Mouse (Mus musculus): ENCODE data around the gene Pid1. TPM values are rescaled to one million over a fixed set of nuclear protein-coding genes. Genes with fewer than 3 reads are reported as not detected.

Pid1 gene
- total and polyA plus RNA-seq, 3 experiments, result not detected

GRCm38 (mm10) chr1:84361389-84361788 is 2.6 kb downstream of the Pid1 start:
- Histone ChIP-seq H3K4me1 (ENCODE audit: control insufficient read depth in 1 of 2, insufficient read depth in 2 of 2) (peaks cover 3 to 28% of the 10 kb centered on the region in 2 experiments; a peak in 2 of 4 replicates), H3K79me2 (replicated peaks; ENCODE audit: control insufficient read depth, extremely low read depth, insufficient read depth, poor library complexity, severe bottlenecking) (no peaks in the 10 kb centered on the region), H3K27me3 (replicated peaks) (peaks cover 5% of the 10 kb centered on the region), H3K9ac (ENCODE audit: insufficient read depth, low read depth) (no peak overlapping the region), H3K27ac (ENCODE audit: insufficient read depth, low read depth) (no peak overlapping the region), H3K4me2 (ENCODE audit: insufficient read depth, low read depth, poor library complexity, severe bottlenecking) (no peak overlapping the region), H3K4me3 (replicated peaks in 1 of 3; ENCODE audit: low read depth in 2 of 3, low read length in 2 of 3, poor library complexity in 1 of 3) (no peak overlapping the region), H3K36me3 (replicated peaks in 1 of 2; ENCODE audit: control insufficient read depth in 1 of 2, insufficient read depth in 1 of 2, low read length in 1 of 2) (no peaks in the 10 kb centered on the region), H3K9me3 (replicated peaks; ENCODE audit: low read length) (no peaks in the 10 kb centered on the region)
- dilution Hi-C loops (cut with MboI; ENCODE audit: extremely low pct_ligation_motif_present, extremely low pct_unique_long_range_greater_than_20kb, low sequenced_read_pairs), result no loop called here
- no peak for DNase-seq (ENCODE audit: extremely low read depth)
- in situ Hi-C loops (cut with MboI; ENCODE audit: low pct_ligation_motif_present, low pct_unique_long_range_greater_than_20kb, low sequenced_read_pairs), result no loop called here
- no peak for TF ChIP-seq MEF2A (IDR thresholded peaks at IDR 0.05; ENCODE audit: borderline replicate concordance, low read depth, low read length)
- TF ChIP-seq E2F4 (IDR thresholded peaks at IDR 0.05; ENCODE audit: insufficient replicate concordance, low read depth, low read length), result no peak
- no peak for TF ChIP-seq GABPA (IDR thresholded peaks at IDR 0.05; ENCODE audit: insufficient replicate concordance, low read depth, low read length)
- no peak for TF ChIP-seq ELF1 (IDR thresholded peaks at IDR 0.05; ENCODE audit: low read depth, low read length)
- no peak for TF ChIP-seq TBP (conservative IDR thresholded peaks at IDR 0.05; ENCODE audit: low read depth, low read length)
- TF ChIP-seq CTCF (conservative IDR thresholded peaks at IDR 0.05 in 1 of 2, IDR thresholded peaks at IDR 0.05 in 1 of 2; ENCODE audit: low read depth in 2 of 2, low read length in 2 of 2), result no peak
- TF ChIP-seq PAX5 (IDR thresholded peaks at IDR 0.05; ENCODE audit: low read length), result no peak
- TF ChIP-seq RAD21 (IDR thresholded peaks at IDR 0.05; ENCODE audit: low read depth, low read length), result no peak
- no peak for TF ChIP-seq JUND (conservative IDR thresholded peaks at IDR 0.05; ENCODE audit: low read depth, low read length)
- no peak for TF ChIP-seq ZMIZ1 (IDR thresholded peaks at IDR 0.05; ENCODE audit: low read depth, low read length)
- TF ChIP-seq KAT2A (IDR thresholded peaks at IDR 0.05; ENCODE audit: insufficient replicate concordance, low read length), result no peak
- no peak for TF ChIP-seq ZKSCAN1 (IDR thresholded peaks at IDR 0.05; ENCODE audit: borderline replicate concordance, low read depth, low read length)
- no peak for TF ChIP-seq JUN (IDR thresholded peaks at IDR 0.05; ENCODE audit: insufficient read depth, low read depth, low read length)
- no peak for TF ChIP-seq SIN3A (IDR thresholded peaks at IDR 0.05; ENCODE audit: low read length)
- TF ChIP-seq RCOR1 (conservative IDR thresholded peaks at IDR 0.05; ENCODE audit: low read depth, low read length), result no peak
- no peak for TF ChIP-seq CHD2 (IDR thresholded peaks at IDR 0.05; ENCODE audit: low read length)
- no peak for TF ChIP-seq UBTF (IDR thresholded peaks at IDR 0.05; ENCODE audit: low read depth, low read length)
- no peak for TF ChIP-seq MAZ (IDR thresholded peaks at IDR 0.05; ENCODE audit: low read depth, low read length)
- TF ChIP-seq HCFC1 (IDR thresholded peaks at IDR 0.05; ENCODE audit: low read depth, low read length), result no peak
- TF ChIP-seq USF1 (IDR thresholded peaks at IDR 0.05; ENCODE audit: low read depth, low read length), result no peak

Data from CH12.LX (cell line).